Mouse (Mus musculus) C2C12 (cell line): ENCODE measurements around the gene Ppard.

ENCODE experiments used
- CEBPB ChIP-seq: IDR thresholded peaks from one replicate; pipeline ENCODE4 v1.6.1; 2011; ENCODE audit warnings: low read depth, mild to moderate bottlenecking, control low read depth, moderate library complexity
- CTCF ChIP-seq: IDR thresholded peaks from one replicate; pipeline ENCODE4 v1.5.1; 2011; ENCODE audit not compliant: control insufficient read depth, insufficient read depth, insufficient read length
- MAX ChIP-seq: IDR thresholded peaks from one replicate; pipeline ENCODE4 v1.6.1; 2011; ENCODE audit warnings: mild to moderate bottlenecking, control low read depth
- MYOD1 ChIP-seq: IDR thresholded peaks from one replicate; pipeline ENCODE4 v1.6.1; 2011; ENCODE audit warnings: low read depth; ENCODE audit not compliant: control insufficient read depth, insufficient read length
- USF1 ChIP-seq: IDR thresholded peaks from one replicate; pipeline ENCODE4 v1.6.1; 2011; ENCODE audit warnings: low read depth, mild to moderate bottlenecking, control low read depth, moderate library complexity

- TF ChIP-seq CTCF (no peak), USF1 (no peak), CEBPB (no peak), MAX (no peak), MYOD1 (no peak)
Observed at GRCm38 (mm10) chr17:28325751-28326150, 93.3 kb downstream of the Ppard start.
